Mouse (Mus musculus) layer of hippocampus, postnatal 14 days (tissue): ENCODE results near the gene Gm45140. TPM values are rescaled to one million over a fixed set of nuclear protein-coding genes. Genes with fewer than 3 reads are reported as not detected.

Source experiments
- DNase-seq, 2 experiments: peaks; one replicate each; pipeline ENCODE4 v3.0.0; 2021 to 2022; ENCODE audit warnings: low spot score in 2 of 2, mixed read lengths in 1 of 2
- total RNA-seq, 2 experiments: library from RNA; stranded (reverse); gene quantifications; 2 replicates each; pipeline ENCODE4 v1.2.3; 2021

Gene Gm45140
- total RNA-seq, 2 experiments from 2014 or later, result 2.0 to 3.0 TPM

GRCm38 (mm10) chr6:87744632-87745031 is 91.0 kb downstream of the Gm45140 start:
- DNase-seq, result no peak

GRCm38 (mm10) chr6:87743281-87743680 is 92.3 kb downstream of the Gm45140 start:
- DNase-seq, result no peak

GRCm38 (mm10) chr6:87742804-87743203 is 92.8 kb downstream of the Gm45140 start:
- DNase-seq, result peak in 1 of 2 experiments; percentile 26

- DNase-seq, result no peak
Observed at GRCm38 (mm10) chr6:87741978-87742377, 93.6 kb downstream of the Gm45140 start.

- DNase-seq, result no peak
Observed at GRCm38 (mm10) chr6:87740496-87740895, 95.1 kb downstream of the Gm45140 start.

GRCm38 (mm10) chr6:87739898-87740297 is 95.7 kb downstream of the Gm45140 start:
- no peak for DNase-seq

Other genes with a start within 250 kb of the Gm45140 start
- under 1 TPM; 0.48 to 0.55 TPM for gene Prokr1, start 245.1 kb downstream of the Gm45140 start, total RNA-seq
- gene Aplf, start 163.6 kb downstream of the Gm45140 start, total RNA-seq, result 1 to 10 TPM; 7.3 to 7.4 TPM
- gene Efcc1, start 104.9 kb downstream of the Gm45140 start, total RNA-seq, result 1 to 10 TPM; 4.1 to 5.0 TPM
- under 1 TPM; 0.39 to 0.60 TPM for gene Gp9, start 57.7 kb downstream of the Gm45140 start, total RNA-seq
- 10 to 100 TPM; 17.2 to 21.9 TPM for gene Rab43, start 23.6 kb downstream of the Gm45140 start, total RNA-seq
- 10 to 100 TPM; 28.9 to 33.8 TPM for gene Isy1, start 3.0 kb upstream of the Gm45140 start, total RNA-seq
- gene Cnbp, start 15.3 kb upstream of the Gm45140 start, total RNA-seq, result 100 to 1,000 TPM; 231 to 244 TPM
- gene Copg1, start 52.0 kb upstream of the Gm45140 start, total RNA-seq, result 100 to 1,000 TPM; 201 to 215 TPM
- gene Hmces, start 78.1 kb upstream of the Gm45140 start, total RNA-seq, result 10 to 100 TPM; 24.4 to 26.3 TPM
- 10 to 100 TPM; 70.0 to 76.0 TPM for gene H1fx, start 145.8 kb upstream of the Gm45140 start, total RNA-seq
- 100 to 1,000 TPM; 306 to 313 TPM for gene Rab7, start 209.5 kb upstream of the Gm45140 start, total RNA-seq
- 100 to 1,000 TPM; 143 to 166 TPM for gene Rpn1, start 248.7 kb upstream of the Gm45140 start, total RNA-seq